Mouse (Mus musculus): ENCODE results near the gene Jak1. TPM values are rescaled to one million over a fixed set of nuclear protein-coding genes. Genes with fewer than 3 reads are reported as not detected.
"Not testable (repeated sequence)": the region's sequence is repeated elsewhere in the genome, so short reads cannot be mapped to it uniquely, and the experiment has no call there.

The Jak1 gene
- total RNA-seq, 2 experiments from 2014 or later, result 120 to 122 TPM

DNA sequence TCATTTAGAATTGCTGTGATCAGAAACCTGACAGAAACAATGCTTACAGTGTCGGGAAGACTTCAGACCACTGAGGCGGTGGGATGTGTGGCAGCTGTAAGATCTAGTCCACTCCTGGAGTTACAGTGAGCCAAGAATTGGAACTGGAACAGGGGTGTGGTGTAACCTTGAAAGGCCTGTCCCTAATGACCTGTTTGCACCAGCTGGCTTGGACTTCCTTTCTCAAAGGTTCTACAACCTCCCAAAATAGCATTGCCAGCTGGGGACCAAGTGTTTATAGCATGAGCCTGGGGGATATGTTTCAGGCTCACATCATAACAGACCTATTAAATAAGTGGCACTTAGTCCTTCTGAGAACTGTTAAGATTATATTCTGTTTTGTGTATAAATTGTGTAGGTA, 15.0 kb upstream of the Jak1 start:
- no peak for DNase-seq (ENCODE audit: low spot score in 2 of 2)

DNA sequence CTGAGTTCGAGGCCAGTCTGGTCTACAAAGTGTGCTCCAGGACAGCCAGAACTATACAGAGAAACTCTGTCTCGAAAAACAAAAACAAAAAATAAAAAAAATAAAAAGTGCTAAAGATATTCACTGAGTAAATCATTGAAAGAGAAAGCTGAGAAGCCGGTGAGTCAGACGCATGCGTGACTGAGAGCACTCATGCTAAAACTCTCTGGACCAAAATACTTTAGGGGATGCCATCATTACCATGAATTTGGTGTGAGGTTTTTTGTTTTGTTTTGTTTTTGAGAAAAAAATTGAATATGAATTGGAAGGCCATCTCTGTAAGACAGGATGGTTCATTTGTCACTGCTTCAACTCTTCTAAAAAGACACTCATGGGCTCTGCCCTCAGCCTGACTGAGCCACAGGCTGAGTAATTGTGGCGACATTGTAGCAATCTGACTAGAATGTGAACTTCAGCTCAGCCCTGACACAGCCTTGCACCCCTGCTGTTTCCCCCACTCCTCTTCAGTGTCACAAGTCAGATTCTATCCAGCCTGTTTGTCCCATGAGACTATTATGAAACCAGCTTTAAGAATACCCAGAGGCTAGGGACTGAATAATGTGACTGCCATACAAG, 11.5 kb upstream of the Jak1 start:
- no peak for DNase-seq (ENCODE audit: low spot score in 2 of 2)

DNA sequence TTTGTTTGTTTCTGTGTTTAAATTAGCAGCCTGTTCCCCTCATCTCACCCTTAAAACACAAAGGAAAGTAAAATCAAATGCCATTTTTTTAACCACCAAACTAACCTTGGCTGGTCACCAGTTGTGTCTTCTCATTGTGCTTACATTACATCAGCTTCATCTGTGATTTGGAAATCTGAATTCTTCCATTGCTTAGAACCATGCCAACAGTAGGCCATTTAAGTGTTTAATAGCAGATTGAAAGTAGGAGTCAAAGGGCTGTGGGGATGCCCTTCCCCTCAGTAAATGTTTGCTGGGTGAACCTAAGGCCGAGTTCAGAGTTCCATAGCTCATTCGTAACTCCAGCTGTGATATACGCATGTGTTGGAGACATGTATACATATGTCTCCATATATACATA, 10.8 kb upstream of the Jak1 start:
- no peak for DNase-seq (ENCODE audit: low spot score in 2 of 2)

DNA sequence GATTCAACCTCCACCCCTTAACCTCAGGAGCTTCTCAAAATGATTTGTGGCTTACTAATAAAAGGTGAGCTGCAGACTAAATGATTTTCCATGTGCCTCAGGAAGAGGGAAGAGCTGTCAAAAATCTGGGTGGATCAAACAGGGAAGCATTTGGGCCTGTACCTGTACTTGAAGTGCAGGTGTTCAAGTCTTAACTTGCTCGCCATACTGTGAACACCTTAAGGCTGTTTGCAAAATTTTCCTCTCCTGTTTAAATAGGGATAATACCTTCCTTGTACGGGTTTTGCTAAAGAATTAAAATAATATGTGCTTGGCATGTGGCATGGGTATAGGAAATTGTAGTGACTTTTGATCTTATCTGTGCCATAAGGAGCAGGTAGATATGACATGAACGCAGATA, 5.7 kb upstream of the Jak1 start:
- DNase-seq (ENCODE audit: low spot score in 2 of 2), result no peak

DNA sequence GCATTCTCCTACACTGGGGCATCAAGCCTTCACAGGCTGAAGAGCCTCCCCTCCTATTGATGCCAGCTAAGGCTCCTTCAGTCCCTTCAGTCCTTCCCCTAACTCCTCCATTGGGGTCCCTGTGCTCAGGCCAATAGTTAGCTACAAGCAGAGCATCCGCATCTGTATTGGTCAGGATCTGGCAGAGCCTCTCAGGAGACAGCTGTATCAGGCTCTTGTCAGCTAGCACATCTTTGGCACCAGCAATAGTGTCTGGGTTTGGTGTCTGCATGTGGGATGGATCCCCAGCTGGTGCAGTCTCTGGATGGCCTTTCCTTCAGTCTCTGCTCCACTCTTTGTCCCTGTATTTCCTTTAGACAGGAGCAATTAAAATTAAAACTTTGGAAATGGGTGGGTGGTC, 3.4 kb upstream of the Jak1 start:
- DNase-seq (ENCODE audit: low spot score in 2 of 2), result not testable (repeated sequence)

DNA sequence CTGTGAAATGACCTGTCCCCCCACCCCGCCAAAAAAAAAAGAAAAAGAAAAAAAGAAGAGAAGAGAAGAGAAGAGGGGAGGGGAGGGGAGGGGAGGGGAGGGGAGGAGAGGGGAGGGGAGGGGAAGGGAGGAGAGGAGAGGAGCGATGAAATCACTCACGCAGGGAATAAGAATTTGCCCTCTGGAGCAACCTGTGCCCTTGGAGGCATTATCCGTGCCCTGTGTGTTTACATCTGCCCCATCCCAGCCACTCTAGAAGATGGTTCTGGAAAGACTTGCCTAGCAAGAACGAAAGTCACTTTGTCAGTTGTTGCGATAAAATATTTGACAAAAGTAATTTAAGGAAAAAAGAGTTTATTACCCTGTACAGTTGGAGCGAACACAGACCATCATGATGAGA, 441 bp upstream of the Jak1 start:
- DNase-seq (ENCODE audit: low spot score in 2 of 2), result no peak

DNA sequence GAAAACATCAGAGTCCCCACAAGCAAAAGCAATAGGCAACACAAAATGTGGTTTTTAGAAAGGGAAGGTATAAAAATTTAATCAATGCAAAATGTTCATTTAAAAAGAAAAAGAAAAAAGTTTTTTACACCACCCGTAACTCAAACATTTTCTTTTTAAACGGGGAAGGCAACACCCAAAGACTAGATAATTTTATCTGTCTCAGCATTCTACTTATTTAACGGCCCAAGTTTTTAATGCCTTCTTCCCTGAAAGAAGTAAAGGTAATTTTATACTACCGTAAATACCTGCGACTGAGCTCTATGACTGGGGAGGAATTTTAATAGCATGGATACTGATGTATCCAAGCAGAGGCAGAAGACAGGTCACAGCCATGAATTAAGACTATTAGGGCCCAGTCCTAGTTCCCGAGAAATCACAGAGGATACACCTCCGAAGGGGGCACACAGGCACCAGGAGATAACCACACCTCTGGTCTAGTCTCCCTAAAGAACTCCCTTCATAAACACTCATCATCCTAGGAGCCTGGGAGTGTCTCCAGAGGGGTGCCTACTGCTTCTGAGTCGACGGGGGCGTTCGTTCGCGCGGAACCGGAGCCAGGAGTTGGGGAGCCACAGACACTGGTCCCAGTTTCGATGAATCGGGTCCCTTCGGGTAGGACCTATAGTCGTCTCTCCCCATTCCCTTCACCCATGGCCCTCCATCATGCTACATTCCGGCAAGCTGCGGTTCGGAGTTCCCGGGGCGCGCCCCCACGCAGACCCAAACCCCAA, 928 bp downstream of the Jak1 start:
- no peak for DNase-seq (ENCODE audit: low spot score in 2 of 2)

DNA sequence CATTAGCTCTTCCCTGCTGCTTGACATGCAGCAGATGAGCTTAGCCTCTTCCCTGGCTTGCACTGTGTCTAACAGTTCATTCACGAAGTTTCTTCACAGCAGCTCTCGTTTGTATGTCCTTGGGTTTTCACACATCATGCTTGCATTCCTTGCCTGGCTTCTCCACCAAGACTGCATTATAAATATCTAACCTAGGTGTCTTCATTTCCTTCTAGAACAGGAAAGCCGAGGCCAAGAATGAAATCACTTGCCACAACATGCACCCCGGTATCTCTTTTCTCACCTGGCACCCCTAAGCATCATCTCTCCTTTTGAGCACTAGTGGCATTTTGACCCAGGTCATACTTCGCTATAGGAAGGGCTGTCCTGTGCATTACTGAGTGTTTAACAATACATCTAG, 3.5 kb downstream of the Jak1 start:
- no peak for DNase-seq (ENCODE audit: low spot score in 2 of 2)

DNA sequence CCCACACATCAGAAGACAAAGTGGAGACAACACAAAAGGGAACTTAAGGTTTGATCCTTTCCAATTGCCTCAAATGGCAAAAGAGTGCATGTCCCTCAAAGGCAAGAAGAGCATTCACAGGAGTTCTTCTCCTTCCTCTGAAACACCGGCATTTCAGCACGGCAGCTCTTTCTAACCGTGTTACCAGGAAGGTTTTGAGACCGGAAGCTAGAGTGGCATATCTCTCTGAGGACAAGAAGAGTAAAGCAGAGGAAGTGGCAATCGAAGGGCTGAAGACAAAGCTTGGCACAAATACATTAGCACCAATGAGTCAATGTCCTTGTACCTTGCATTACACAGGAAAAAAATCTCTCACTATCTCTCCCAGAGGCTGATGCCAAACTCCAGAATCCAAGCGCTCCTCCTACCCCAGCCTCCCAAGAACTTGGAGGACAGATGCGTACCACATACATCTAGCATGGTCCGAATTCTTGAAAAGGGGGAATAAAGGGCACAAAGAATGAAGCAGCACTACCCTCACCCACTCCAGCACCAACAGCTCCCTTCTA, 4.3 kb downstream of the Jak1 start:
- no peak for DNase-seq (ENCODE audit: low spot score in 2 of 2)

DNA sequence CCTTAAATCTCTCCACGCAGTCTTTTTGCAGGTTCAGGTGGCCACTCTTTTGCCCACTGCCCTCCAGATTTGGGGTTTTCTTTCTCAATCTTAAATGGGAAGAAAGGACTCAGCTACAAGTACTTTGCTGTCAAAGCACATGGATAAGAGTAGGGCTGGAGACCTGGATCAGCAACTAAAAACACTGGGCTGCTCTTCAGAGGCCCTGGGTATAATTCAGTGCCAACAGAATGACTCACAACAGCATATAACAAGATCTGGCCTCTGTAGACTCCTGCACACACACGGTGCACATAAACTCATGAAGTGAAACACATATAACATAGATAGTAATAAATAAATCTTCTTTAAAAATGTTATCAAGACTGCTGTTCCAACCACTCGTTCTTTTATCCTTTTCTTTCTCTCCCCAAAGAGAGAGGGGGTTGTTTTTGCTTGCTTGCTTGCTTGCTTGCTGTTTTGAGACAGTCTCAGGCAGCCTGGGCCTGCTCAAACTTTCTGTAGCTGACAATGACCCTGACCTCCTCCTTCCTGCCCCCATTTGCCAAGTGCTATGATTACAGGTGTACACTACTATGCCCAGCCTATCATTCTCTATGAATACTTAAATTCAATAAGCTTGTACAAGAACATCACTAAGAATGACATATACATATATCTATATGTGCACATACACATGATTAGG, 8.4 kb downstream of the Jak1 start:
- no peak for DNase-seq (ENCODE audit: low spot score in 2 of 2)

DNA sequence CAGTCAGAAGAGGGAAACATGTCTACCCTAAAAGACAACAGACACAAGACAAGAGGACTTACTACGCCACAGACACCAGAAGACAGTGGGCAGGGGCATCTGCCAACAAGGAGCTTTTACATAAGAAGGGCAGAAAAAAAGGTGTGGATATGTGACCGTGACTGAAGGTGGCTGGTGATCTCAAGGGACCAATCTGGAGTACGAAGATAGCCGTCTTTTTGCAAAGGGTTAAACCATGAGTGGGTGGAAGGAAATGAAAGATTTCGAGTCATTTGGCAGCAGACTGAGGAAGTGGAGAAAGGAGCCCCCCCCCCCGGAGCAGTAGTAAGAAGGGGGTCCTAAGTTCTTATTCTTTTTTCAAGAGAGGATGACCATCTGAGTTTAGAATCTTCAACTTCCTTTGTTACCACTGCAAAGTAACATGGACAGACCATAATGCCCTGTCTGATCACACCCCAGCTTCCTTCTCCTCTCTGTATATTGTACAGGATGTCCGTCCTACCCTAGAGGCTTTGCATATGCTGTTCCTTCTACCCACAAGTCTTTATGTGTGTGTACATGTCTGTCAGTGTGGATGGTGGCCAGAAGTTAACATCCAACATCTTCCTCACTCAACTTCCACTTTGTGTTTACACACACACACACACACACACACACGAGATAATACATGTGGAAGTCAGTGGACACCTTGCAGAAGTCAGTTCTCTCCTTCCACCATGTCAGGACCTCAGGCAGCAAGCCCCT, 10.3 kb downstream of the Jak1 start:
- DNase-seq (ENCODE audit: low spot score in 2 of 2), result no peak

DNA sequence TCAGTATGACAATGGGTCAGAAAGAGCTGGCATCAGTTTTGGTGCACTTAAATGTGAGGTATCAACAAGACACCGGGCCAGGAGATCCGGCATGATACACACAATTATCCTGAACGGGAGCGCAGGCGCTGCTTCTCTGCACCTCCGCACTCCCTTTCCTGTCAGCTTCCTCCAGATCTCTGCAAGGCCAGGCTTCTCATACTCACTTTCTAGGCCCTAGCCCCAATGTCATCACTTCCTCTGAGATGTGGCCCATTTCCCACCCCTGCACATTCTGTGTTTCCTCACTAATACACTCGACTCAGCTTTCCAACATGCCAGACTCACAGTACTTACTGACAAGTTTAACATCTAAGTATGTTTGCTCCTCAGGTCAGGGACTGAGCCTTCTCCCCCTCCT, 11.1 kb downstream of the Jak1 start:
- no peak for DNase-seq (ENCODE audit: low spot score in 2 of 2)

DNA sequence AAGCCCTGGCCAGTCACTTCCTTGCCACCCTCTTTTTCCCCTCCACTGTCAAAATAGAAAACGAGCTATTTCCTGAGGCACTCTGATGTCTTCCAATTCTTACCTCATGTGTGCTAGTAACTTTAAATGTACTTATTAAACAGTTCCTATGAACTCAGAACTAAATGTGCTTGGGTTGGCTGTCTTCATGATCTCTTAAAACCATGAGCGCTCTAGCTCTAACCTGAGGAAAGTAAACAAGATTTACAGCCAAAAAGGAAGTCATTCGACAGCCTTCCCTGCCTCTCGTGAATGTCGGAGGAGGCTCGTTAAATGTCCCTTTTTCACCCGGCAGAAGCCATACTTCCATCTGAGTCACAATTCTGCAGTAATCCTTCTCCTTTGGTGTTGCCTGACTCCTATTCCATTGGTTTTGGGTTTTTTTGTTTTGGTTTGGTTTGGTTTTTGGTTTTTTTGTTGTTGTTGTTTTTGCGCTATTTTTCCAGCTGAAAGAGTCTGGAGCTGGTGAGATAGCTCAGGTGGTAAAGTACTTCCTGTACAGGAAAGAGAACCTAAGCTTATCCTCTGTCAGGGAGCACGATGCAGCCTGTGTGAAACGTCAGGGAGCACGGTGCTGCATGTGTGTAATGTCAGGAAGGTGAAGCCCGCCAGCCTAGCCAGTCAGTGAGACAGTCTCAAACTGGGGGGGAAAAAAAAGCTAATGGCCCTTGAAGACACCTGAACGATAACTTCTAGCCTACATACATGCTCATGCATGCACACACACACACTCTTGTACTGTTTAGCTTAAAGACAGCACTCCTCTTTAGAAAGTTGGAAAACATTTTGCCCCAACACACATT, 12.1 kb downstream of the Jak1 start:
- no peak for DNase-seq (ENCODE audit: low spot score in 2 of 2)

DNA sequence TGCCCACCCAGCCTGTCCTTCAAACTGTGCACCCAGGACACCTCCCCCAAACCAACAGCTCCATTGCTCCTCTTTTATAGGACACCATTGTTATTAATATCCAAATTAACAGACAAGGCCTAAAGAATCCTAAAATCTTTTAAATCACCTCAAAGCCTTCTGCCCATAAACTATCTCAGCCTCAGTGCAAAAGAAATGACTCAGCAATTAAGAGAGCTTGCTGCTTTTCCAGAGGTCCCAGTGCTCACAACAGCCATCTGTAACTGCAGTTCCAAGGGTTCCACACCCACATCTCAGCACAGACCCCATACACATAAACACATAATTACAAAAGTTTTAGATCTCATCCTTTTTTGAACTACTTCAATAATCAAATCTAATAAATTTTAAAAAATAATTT, 13.1 kb downstream of the Jak1 start:
- DNase-seq (ENCODE audit: low spot score in 2 of 2), result no peak

DNA sequence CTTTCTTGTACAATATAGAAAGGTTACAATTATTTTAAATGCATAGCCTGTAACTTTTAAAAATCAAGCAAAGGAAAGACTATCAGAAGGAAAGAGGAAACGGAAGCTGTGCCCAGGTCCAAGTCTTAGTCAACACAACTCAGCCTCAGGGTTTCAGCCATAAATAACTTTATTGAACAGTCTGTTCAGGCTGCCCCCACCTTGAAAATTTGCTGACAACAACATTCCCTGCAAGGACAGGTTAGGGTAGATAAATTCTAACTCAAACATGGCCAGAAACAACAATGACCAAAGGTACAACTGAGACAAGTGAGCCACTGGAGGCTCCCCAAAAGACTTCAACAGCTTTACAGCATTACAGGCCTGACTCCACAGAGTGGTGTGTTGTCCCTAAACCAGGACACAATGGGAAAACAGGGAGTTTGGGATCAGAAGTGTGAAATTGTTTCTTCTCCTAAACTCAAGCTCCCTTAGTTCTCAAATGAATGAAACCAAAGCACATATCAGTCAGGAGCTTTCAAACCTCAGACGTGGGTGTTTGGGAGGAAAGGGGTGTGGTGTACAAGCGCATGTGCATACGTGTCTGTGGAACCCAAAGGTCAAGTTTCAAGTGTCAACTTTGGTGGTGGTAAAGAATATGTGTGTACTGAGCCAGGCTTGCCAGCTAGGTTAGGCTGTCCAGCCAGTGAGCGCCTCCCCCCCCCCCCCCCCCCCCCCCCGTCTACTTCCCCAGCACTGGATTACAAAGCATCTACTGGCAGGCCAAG, 14.9 kb downstream of the Jak1 start:
- no peak for DNase-seq (ENCODE audit: low spot score in 2 of 2)

DNA sequence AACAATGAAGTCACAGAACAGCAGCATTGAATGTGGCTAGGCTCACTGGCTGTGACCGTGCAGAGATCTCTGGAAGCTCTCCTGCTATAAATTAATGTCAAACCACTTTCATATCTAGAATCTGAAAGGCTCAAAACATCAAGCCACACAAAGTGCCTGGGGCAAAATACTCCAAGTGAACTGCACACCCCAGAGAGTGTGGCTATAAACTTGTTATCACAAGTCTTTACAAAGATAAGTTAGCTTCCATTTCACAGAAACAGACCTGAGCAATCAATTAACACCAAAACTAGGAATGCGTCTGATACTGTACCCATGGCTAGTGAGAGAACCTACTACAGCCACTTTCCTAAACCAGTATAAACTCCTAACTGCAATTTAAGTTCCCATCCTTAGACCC, 17.7 kb downstream of the Jak1 start:
- DNase-seq (ENCODE audit: low spot score in 2 of 2), result no peak

DNA sequence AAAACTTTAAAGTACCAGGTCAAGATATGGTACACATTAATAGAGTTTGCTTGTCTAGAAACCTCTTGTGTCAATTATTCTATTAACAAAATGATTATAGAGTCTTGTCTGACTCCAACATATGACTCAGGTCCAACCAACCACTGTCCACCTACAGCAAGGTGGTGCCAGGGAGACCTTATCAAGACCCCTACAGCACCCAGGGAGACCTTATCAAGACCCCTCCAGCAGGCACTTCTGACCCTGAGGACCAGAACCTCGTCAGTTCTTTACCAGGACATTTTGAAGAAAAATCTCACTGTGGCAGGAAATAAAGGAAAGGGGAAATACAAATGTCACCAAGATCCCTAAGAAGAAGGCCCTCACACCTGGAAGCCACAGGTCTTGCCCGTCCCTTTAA, 18.5 kb downstream of the Jak1 start:
- no peak for DNase-seq (ENCODE audit: low spot score in 2 of 2)

DNA sequence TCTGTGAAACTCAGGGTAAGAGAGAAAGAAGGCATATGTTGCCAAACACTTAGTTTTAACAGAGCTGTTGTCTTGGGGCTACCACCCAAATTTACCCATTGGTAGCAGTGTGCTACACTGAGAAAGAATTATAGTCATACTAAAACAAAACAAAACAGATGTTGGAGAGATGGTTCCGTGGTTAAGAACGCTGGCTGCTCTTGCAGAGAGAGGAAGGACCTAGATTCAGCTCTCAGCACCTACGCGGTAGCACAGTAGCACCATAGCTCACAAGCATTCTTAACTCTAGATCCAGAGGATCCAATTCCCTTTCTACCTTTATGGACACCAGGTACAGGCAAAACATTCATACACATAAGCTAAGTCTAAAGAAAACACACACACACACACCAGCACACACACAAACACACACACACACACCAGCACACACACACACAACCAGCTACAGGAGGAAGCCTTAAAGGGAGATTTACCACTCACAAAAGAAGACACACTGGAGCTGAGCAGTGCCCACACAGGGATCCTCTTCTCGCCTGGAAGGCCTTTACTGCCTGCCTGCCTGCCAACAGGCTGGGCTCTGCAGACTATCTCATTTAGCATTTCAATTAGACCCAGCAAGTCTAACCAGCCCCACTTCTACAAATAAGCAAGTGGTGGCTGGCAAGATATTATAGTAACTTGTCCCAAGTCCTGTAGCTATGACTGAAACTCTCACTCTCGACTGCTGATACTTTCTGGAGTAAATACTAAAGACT, 20.6 kb downstream of the Jak1 start:
- DNase-seq (ENCODE audit: low spot score in 2 of 2), result no peak

DNA sequence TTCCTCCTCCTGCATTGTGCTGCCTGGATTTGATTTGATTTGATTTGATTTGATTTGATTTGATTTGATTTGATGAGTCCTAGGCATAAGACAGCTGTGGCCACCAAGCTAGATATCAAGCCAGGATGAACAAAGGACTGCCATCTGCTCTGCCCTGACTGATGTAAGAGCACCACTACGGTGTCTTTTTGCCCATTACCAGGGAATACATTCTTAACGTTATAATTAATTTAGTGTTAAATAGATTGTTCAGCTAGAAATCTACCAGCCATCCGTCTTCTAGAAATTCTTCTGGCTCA, 24.3 kb downstream of the Jak1 start:
- no peak for DNase-seq (ENCODE audit: low spot score in 2 of 2)
